Mouse (Mus musculus): Measurements from ENCODE around the gene Sult1d1. TPM values are rescaled to one million over a fixed set of nuclear protein-coding genes. Genes with fewer than 3 reads are reported as not detected.
"Not testable (repeated sequence)": the region's sequence is repeated elsewhere in the genome, so short reads cannot be mapped to it uniquely, and the experiment has no call there.

Gene Sult1d1
- polyA plus RNA-seq, 1 experiment from 2014 or later = not detected

DNA sequence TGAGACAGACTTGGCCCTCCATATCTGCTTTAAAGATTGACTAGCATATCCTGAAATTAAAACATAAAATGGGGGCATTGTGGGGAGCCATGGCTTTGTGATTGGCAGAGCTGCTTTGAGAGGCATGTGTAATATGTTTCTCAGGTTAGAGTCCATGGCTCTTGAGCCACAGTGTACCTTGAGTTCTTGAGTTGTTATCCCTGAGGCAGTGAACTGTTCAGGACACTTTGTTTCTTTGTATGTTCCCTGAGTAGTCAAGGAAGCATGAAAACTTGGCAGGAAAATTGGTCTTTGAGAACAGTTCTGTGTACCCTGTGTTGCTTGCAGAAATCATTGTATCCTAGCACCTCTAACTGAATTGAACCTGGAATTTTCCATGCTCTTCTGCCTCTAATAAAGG is 5.9 kb downstream of the Sult1d1 start:
- no peak for ATAC-seq (replicated peaks; ENCODE audit: insufficient number of reproducible peaks, insufficient read depth, low FRiP score, low read depth)
- no peaks in the 10 kb centered on the region for H3K4me1 ChIP-seq (replicated peaks)
- no peak overlapping the region for H3K4me2 ChIP-seq
- no peak overlapping the region for H3K9ac ChIP-seq
- no peaks in the 10 kb centered on the region for H3K27me3 ChIP-seq
- no peak overlapping the region for H3K27ac ChIP-seq
- H3K36me3 ChIP-seq = no peaks in the 10 kb centered on the region
- H3K4me3 ChIP-seq = no peak overlapping the region
- no peaks in the 10 kb centered on the region for H3K9me3 ChIP-seq (replicated peaks)

DNA sequence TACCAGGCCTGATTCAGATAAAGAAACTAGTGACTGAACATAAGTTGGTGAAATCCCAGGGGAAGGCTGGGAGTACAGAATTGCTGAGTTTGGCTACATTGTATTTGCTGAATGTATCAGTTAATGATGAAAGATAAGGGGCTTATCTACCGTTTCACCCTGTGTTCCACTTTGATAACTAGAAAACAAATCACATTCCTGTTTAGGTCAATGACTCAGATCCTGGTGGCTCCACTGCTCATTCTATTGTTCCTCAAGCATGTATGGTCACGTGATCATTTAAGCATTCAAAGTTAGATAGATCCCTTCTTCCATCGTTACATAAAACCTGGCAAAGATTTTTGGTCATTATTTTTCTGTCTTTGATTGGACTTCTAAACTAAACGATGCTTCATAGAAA is 6.3 kb downstream of the Sult1d1 start:
- H3K27me3 ChIP-seq = no peaks in the 10 kb centered on the region
- ATAC-seq (replicated peaks; ENCODE audit: insufficient number of reproducible peaks, insufficient read depth, low FRiP score, low read depth) = no peak
- H3K36me3 ChIP-seq = no peaks in the 10 kb centered on the region
- H3K27ac ChIP-seq = no peak overlapping the region
- no peaks in the 10 kb centered on the region for H3K4me1 ChIP-seq (replicated peaks)
- 61% methylated on average over 4 of the region's 4 CpGs for WGBS
- H3K4me2 ChIP-seq = no peak overlapping the region
- no peak overlapping the region for H3K4me3 ChIP-seq
- no peak overlapping the region for H3K9ac ChIP-seq
- H3K9me3 ChIP-seq (replicated peaks) = no peaks in the 10 kb centered on the region

DNA sequence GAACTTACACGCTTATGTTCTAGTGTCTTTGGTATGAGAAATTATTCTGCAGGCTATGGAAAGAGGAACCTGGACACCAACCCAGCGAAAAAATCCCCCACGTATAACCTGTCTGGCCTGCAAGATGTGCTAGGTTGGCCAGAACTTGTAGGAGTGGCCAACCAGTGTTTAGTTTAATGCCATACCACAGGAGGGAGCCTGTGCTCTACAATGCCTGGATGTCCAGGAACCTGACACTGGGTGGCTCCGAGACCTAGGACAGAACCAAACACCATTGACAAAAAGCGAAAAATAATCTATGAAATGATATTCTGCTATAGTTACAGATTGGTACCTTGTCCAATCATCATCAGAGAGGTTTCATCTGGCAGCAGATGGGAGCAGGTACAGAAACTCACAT is 8.7 kb downstream of the Sult1d1 start:
- H3K27me3 ChIP-seq = no peaks in the 10 kb centered on the region
- H3K9me3 ChIP-seq (replicated peaks) = no peaks in the 10 kb centered on the region
- H3K4me3 ChIP-seq = no peak overlapping the region
- no peak for ATAC-seq (replicated peaks; ENCODE audit: insufficient number of reproducible peaks, insufficient read depth, low FRiP score, low read depth)
- H3K4me2 ChIP-seq = no peak overlapping the region
- no peak overlapping the region for H3K9ac ChIP-seq
- H3K36me3 ChIP-seq = no peaks in the 10 kb centered on the region
- WGBS = 63% methylated on average over 5 of the region's 5 CpGs
- H3K4me1 ChIP-seq (replicated peaks) = no peaks in the 10 kb centered on the region
- H3K27ac ChIP-seq = no peak overlapping the region

DNA sequence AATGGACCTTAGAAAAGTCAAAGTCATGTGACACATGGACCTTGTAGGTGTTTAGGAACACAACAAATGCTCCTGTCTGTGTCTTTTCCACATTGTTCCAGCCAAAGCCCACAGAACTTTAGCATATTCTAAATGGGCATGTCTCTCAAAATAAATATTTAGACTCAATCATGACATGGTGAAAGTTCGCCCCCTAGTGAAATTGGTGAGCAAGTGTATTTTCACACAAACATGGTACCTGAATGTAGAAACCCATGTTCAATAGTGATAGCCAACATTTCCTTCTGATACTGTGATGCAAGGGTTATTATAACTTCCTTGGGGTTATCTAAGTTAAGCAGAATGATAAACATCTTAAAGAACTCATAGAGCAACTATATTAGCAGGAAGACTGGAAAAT is 17.9 kb downstream of the Sult1d1 start:
- Histone ChIP-seq H3K27ac (no peak overlapping the region), H3K4me3 (no peak overlapping the region), H3K27me3 (no peaks in the 10 kb centered on the region), H3K36me3 (no peaks in the 10 kb centered on the region), H3K9me3 (replicated peaks) (no peaks in the 10 kb centered on the region), H3K9ac (no peak overlapping the region), H3K4me1 (replicated peaks) (no peaks in the 10 kb centered on the region), H3K4me2 (no peak overlapping the region)
- WGBS = 36% methylated on average over 1 of the region's 1 CpGs
- ATAC-seq (replicated peaks; ENCODE audit: insufficient number of reproducible peaks, insufficient read depth, low FRiP score, low read depth) = no peak

DNA sequence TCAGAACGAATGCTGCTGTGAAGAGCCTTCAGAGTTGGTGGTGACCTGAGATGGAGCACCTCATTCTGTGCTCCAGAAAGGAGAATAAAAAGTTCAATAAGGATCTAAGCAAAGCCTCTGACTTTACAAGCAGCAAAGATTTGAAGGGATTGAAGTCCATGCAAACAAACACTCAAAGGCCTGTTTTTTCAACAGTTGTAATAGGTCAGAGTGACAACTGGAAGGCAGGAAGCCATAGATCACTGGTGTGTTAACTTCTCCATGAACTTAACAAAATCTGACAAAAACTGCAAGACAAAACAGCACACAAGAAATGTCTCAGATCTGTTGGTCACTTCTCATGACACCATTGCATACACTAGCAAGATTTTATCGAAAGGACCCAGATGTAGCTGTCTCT is 30.7 kb downstream of the Sult1d1 start, which contains the start of gene Sult1b1:
Gene Sult1b1, minus strand, starts transcription at position 85 of the 400 bp plus-strand sequence.
- H3K9me3 ChIP-seq (replicated peaks) = no peaks in the 10 kb centered on the region
- no peaks in the 10 kb centered on the region for H3K4me1 ChIP-seq (replicated peaks)
- no peak within 1 kb of the TSS for H3K27ac ChIP-seq
- no peak within 1 kb of the TSS for H3K4me2 ChIP-seq
- no peaks in the 10 kb centered on the region for H3K27me3 ChIP-seq
- WGBS = 88% methylated on average over 2 of the region's 2 CpGs
- no peak for ATAC-seq (replicated peaks; ENCODE audit: insufficient number of reproducible peaks, insufficient read depth, low FRiP score, low read depth)
- no peak within 1 kb of the TSS for H3K4me3 ChIP-seq
- no peak within 1 kb of the TSS for H3K9ac ChIP-seq
- no peaks in the 10 kb centered on the region for H3K36me3 ChIP-seq

DNA sequence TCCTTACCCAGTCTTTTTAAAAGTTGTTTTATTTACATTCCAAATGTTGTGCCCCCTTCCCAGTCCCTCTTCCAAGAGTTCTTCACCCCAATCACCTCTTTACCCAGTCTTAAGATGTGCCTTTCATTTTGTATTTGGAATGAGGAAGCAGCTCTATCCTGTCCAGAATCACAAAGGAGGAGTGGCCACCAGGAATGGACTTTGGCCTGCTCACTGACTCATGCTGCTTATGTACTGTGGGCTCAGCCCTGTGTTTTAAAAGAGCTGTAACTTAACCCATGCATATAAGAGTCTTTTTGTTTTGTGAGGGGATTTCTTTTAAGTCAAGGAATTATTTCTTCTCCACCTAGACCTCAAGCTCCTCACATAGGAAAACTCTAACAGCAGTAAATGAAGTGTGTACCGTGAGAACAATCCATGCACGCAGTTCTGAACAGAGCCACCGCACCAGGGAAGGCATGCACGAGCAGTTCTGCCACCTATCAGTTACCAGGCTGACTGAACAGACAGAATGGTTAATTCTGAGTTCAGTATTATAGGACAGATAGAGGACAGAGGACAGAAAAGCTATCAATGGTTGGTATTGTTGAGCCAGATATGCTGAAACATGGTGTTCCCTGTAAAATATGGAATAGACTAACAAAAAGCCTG is 32.7 kb downstream of the Sult1d1 start:
- no peaks in the 10 kb centered on the region for H3K4me1 ChIP-seq (replicated peaks)
- no peak overlapping the region for H3K4me2 ChIP-seq
- H3K9me3 ChIP-seq (replicated peaks) = no peaks in the 10 kb centered on the region
- H3K36me3 ChIP-seq = no peaks in the 10 kb centered on the region
- WGBS = 81% methylated on average over 4 of the region's 4 CpGs
- no peaks in the 10 kb centered on the region for H3K27me3 ChIP-seq
- H3K4me3 ChIP-seq = no peak overlapping the region
- no peak overlapping the region for H3K9ac ChIP-seq
- no peak for ATAC-seq (replicated peaks; ENCODE audit: insufficient number of reproducible peaks, insufficient read depth, low FRiP score, low read depth)
- no peak overlapping the region for H3K27ac ChIP-seq

DNA sequence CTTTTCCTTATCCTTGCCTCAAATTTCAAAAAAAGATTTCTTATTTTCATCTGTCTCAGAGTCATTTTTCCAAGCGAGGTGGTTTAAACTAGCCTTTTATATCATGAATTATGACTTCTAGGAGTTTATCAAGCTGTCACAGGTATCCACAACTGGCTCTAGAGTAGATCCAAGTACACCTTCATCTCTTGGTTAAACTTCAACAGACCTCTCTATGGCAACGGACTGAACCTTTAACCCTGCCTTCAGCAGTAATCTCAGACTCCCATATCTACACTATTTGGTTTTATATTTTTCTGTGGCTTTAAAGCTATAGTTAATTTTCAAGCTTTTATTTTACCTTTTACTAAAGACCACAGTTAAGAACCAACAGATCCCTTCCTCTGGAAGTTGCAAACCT is 36.5 kb downstream of the Sult1d1 start:
- no peak for ATAC-seq (replicated peaks; ENCODE audit: insufficient number of reproducible peaks, insufficient read depth, low FRiP score, low read depth)
- Histone ChIP-seq H3K9me3 (replicated peaks) (no peaks in the 10 kb centered on the region), H3K27me3 (no peaks in the 10 kb centered on the region), H3K4me2 (no peak overlapping the region), H3K4me3 (no peak overlapping the region), H3K36me3 (no peaks in the 10 kb centered on the region), H3K4me1 (replicated peaks) (no peaks in the 10 kb centered on the region), H3K9ac (no peak overlapping the region), H3K27ac (no peak overlapping the region)
- WGBS = 59% methylated on average over 2 of the region's 2 CpGs

DNA sequence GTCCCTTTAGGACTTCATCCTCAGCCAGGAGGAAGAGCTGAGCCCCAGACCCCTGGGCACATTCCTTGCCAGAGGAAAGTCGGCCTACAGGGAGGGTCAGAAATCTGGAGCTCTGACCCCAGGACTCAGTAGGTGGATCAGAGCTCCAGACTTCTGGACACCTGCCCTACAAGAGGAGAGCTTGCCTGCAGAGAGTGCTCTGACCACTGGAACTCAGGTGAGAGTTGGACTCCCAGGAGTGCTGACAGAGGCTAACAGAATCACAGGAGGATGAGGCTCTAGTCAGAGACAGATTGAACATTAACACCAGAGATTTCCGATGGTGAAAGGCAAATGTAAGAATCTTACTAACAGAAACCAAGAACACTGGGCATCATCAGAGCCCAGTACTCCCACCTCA is 45.3 kb downstream of the Sult1d1 start:
- not testable (repeated sequence) for H3K27ac ChIP-seq; H3K27me3 ChIP-seq; H3K4me3 ChIP-seq; H3K36me3 ChIP-seq; ATAC-seq (replicated peaks; ENCODE audit: insufficient number of reproducible peaks, insufficient read depth, low FRiP score, low read depth); H3K4me2 ChIP-seq; H3K9ac ChIP-seq; H3K9me3 ChIP-seq (replicated peaks); H3K4me1 ChIP-seq (replicated peaks)
- WGBS = 76% methylated on average over 2 of the region's 2 CpGs

DNA sequence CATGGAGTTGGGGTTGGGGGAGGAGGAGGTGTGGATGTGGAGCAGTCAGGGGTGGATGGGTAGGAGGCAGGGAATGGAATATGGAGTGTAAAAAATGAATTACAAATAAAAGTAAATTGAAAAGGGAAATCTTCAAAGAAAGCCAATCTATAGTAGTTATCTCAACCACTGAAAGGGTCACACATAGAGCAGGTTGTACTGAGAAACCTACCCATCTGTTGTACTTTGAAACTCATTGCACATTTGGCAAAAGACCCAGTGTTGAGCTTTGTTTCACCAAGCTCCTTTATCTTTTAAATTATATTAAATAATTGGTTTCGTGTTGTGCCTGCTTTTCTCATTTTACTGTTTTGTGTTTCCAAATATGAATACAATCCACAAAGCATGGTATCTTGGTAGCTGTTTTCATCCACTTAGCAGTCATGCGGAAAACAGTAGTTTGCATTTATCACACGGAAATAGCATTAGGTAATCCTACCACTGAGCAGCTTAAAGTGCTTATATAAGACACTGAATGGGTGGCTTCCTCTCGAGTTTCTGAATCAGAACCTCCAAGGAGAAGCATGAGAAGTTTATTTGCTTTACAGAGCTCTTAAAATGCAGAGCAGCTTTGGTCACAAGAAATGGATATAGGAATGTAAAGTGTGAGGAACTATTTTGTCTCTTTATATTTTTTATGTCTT is 62.9 kb downstream of the Sult1d1 start:
- 56% methylated on average over 4 of the region's 4 CpGs for WGBS
- no peak overlapping the region for H3K27ac ChIP-seq
- no peak overlapping the region for H3K9ac ChIP-seq
- H3K36me3 ChIP-seq = no peaks in the 10 kb centered on the region
- no peak overlapping the region for H3K4me2 ChIP-seq
- no peaks in the 10 kb centered on the region for H3K4me1 ChIP-seq (replicated peaks)
- H3K27me3 ChIP-seq = no peaks in the 10 kb centered on the region
- H3K9me3 ChIP-seq (replicated peaks) = no peaks in the 10 kb centered on the region
- H3K4me3 ChIP-seq = no peak overlapping the region
- no peak for ATAC-seq (replicated peaks; ENCODE audit: insufficient number of reproducible peaks, insufficient read depth, low FRiP score, low read depth)

Small RNA genes lying within 50 kb of the gene (microRNA-seq; reads per million reads assigned to microRNA genes)
- 0.63 reads per million for gene Mir3969

Other genes with a start within 250 kb of the Sult1d1 start
- gene Ugt2a3, start 231.8 kb downstream of the Sult1d1 start, polyA plus RNA-seq (2015; fragmentation: Nextera tagmentation; extraction: Ambion mirVana) = not detected in 2 replicates
- gene Ugt2b38, start 144.8 kb downstream of the Sult1d1 start, polyA plus RNA-seq (2015; fragmentation: Nextera tagmentation; extraction: Ambion mirVana) = not detected in 2 replicates
- gene Ugt2a2, start 86.8 kb downstream of the Sult1d1 start, polyA plus RNA-seq (2015; fragmentation: Nextera tagmentation; extraction: Ambion mirVana) = not detected in 2 replicates
- gene Gm43638, start 82.2 kb downstream of the Sult1d1 start, polyA plus RNA-seq (2015; fragmentation: Nextera tagmentation; extraction: Ambion mirVana) = not detected in 2 replicates
- not detected in 2 replicates for gene Ugt2a1, start 78.2 kb downstream of the Sult1d1 start, polyA plus RNA-seq (2015; fragmentation: Nextera tagmentation; extraction: Ambion mirVana)
- not detected in 2 replicates for gene Sult1b1, start 30.8 kb downstream of the Sult1d1 start, polyA plus RNA-seq (2015; fragmentation: Nextera tagmentation; extraction: Ambion mirVana)
- 0.11 TPM in 1 of 2 replicates, not detected in the other for gene Sult1e1, start 22.6 kb upstream of the Sult1d1 start, polyA plus RNA-seq (2015; fragmentation: Nextera tagmentation; extraction: Ambion mirVana)
- gene Csn1s1, start 97.2 kb upstream of the Sult1d1 start, polyA plus RNA-seq (2015; fragmentation: Nextera tagmentation; extraction: Ambion mirVana) = not detected in 2 replicates
- 0.24 TPM in 1 of 2 replicates, not detected in the other for gene Csn2, start 130.6 kb upstream of the Sult1d1 start, polyA plus RNA-seq (2015; fragmentation: Nextera tagmentation; extraction: Ambion mirVana)
- gene Csn1s2a, start 205.5 kb upstream of the Sult1d1 start, polyA plus RNA-seq (2015; fragmentation: Nextera tagmentation; extraction: Ambion mirVana) = not detected in 2 replicates
- gene Csn1s2b, start 239.1 kb upstream of the Sult1d1 start, polyA plus RNA-seq (2015; fragmentation: Nextera tagmentation; extraction: Ambion mirVana) = not detected in 2 replicates

Data from heart, embryonic 15.5 days (tissue).